Mouse (Mus musculus): ENCODE measurements around the gene Fto.

The Fto gene

DNA sequence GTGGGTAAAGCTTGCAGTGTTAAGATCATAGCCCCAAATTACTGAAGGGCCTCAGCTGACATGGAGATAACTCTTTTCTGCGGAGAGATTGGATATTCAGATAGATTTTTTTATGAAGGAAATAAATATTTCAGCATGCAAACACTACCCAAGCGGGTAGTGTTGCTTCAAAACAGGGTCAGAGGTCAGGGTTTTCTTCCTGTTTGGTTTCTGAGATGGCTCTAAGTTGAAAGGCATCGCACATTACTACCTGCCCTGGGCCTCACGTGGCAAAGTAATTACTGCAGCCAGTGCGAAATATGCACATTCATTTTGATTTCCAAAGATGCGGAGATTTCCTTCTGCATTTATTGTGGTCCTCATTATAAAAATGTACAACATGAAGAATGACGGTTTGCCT is 249.3 kb downstream of the Fto start:
- DNase-seq (ENCODE audit: low spot score): no peak

DNA sequence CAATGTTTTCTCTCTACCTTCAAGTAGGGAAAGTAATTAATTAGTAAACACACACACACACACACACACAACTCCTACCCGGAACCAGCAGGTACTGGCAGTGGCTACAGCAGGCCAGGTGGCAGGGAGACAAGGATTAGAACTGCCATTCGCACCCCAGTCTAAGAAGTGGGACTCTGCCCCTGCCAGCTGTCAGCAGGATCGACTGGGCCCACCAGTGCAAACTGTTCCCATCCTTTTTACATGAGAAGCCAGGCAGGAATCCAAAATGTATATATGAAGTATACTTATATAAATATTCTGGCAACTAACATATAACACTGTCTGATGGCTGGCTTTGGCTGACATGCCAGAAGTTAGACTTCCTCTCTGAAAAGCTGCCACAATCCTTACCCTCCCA is 250.0 kb downstream of the Fto start:
- no peak for DNase-seq (ENCODE audit: low spot score)

DNA sequence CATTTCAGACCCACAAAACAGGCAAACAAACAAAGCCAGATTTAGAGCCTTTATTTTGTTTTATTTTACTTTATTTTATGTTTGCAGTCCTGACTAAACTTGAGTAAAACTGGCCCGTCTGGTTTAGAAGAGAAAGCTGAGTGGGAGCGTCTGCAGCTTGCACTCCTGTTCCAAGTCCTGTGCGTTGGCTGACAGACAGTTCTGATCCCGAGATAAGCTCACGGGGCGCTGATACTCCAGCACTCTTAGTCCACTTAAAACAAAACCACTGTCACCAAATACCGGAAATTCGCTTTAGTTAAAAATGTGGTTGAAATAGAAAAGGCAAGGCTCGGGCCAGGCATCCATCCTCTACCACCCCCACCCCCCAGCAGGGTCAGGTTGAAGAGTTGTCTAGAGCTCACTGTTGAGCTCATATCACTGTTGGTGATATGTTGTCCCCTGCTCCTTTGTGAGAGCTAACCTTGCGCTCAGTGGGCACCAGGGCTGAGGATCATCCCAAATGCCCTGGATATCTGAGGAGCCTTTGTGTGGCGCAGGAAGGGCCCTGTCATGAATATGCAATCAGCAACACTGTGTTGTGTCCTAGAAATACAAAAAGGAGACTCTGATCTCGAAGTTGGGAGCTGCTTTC is 252.7 kb downstream of the Fto start:
- DNase-seq (ENCODE audit: low spot score): no peak

DNA sequence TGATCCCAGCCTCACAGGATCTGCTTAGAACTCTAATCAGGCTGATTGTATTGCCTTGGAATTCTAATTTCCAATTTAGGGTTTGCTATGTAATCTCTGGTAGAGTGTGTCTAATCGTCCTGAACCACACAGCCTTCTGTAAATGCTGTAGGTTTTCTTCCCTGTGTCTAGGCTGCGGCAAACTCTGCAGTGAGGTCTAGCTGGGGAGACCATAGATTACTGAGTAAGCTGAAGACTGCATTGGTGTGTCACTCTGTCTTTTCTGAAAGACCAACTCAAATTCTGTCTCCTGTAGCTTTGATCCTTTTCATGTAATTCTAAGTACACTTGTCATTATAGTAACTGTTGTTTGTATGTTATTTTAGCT is 253.2 kb downstream of the Fto start:
- no peak for DNase-seq (ENCODE audit: low spot score)

DNA sequence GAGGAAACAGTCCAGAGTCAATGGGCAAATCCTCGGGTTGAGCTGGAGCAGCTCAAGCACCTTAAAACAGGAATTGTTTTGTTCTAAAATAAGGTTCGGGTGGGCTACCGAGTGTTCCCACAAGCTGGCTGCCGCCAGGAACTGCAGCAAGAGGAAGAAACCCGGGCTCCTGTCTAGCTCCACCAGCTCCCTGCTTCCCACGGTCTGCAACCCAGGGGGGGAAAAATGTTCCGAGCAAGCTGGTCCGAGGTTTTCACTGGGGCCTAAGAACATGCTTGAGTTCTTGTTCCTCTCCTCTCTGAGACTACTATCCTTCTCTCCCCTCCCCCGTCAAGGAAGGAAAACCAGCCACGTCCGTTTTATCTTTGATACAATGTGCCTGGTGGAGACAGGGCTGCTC is 256.5 kb downstream of the Fto start:
- no peak for DNase-seq (ENCODE audit: low spot score)

DNA sequence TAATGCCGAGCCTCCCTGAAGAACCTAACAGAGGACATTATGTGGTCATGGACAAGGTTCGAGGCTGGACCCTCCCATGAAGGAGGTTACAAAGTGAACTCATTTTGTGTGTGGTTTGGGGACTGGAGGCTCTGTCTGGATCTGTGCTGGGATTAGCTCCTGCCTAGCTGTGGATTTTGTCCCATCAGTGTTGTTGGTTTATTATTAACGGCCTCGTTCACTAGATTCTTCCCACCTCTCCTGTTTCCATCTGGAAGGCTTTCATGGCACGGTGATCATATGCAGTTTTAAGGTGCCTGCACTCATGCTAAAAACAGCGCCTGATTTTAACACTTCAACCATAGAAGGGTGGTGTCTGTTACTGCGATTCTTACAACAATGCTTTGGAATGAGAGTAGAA is 257.5 kb downstream of the Fto start:
- no peak for DNase-seq (ENCODE audit: low spot score)

DNA sequence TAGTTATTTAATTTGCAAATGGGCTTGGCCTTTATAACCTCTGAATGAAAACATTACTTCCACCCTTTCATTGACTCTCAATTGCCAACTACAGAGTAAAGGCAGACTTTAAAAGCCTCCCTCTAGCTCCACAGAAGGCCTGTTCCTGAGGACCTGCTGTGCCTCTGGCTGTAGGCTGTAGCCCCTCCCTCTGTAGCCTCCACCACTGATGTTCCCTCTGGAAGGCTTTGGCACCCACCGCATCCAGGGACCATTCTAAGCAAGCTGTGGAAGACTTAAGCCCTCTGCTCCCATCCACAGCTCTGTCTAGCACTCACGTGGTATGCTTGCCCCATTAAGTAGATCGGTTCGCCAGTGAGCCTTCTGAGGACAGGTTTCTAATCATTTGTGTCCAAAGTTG is 258.7 kb downstream of the Fto start:
- DNase-seq (ENCODE audit: low spot score): no peak

DNA sequence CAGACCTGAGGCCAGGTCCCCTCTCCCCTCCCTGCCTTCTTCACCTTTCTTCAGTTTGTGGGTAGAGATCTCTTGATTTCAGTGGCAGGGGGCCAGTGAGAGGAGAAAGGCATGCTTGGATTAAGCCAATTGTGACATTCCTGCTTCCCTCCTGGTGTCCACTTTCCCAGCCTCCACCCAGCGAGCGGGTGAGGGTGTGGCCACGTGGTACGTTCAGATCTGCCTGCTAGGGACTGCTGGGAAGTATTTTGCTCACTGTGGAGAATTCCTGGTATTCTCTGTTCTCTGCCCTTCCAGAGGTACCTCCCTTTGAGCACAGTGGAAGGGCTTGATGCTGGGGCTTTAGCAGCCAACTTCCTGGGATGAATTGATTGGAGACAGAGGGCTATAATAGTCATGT is 259.3 kb downstream of the Fto start:
- DNase-seq (ENCODE audit: low spot score): no peak

DNA sequence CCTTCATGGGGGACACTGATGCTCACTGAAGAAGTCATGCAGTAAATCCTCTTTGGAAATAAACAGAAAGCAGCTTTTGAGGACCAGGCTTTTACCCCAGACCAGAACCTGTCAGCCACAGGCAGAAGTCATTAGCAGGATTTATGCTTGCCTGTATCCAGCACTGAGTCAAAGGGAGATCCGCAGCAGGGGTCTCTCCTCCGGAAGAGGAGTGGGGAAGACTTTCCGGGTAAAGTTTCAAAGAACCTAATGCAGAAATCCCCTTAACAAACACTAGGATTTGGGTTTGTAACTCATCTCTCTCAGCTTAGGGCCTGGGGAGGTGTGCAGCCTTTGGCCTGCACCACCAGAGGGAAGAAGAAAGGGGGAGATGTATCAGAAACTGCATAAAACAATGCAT is 262.3 kb downstream of the Fto start:
- DNase-seq (ENCODE audit: low spot score): no peak

DNA sequence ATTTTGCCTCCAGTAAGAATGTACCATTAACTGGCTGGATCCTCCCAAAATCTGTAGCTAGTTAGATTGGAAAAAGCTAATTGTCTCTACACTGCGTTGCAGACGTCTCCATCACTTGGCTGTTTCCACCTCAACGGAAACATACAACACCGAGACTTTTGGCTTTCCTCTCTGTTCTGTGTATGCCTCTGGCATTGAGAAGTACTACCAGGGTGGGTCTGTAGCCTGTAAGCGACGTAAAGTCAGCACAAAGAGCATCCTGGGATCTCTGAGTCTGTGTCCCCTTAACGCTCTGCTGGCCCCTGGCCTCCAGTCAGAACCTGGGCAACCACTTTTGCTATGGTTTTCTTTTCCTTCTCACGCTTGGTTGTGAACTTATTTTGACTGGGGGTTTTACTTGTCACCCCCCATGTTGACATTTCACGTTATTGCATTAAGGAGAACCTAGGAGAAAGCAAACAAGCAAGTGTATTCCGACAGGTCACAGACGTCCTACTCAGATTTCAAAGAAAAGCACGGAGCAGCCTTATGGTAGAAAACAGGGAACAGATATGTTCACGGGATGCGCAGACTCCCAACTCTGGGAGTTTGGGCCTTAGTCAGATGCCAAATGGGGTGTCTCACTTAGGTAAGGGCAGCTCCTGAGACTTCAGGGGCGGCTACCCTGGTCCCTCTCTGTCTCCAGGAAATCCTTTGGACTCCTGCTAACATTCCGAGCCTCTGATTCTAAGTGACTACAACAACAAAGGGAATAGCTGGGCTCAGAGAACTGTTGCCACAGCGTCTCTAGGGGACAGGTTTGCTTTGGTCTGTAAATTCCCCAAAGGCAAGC is 263.0 kb downstream of the Fto start:
- DNase-seq (ENCODE audit: low spot score): no peak

DNA sequence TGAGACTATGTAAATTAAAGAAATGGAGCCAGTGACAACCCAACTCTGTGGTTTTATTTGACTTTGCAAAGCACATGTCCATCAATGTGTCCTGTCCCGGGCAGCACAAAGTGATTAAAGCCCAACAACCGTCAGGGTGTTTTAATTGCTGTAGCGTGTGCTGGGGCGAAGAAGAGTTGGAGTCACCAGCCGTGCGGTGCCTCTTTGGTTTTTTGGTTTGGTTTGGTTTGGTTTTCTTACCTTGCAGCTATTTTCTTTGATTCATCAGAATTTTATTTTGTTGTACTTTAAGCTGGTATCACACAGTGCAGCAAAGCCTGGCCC is 263.6 kb downstream of the Fto start:
- DNase-seq (ENCODE audit: low spot score): no peak

DNA sequence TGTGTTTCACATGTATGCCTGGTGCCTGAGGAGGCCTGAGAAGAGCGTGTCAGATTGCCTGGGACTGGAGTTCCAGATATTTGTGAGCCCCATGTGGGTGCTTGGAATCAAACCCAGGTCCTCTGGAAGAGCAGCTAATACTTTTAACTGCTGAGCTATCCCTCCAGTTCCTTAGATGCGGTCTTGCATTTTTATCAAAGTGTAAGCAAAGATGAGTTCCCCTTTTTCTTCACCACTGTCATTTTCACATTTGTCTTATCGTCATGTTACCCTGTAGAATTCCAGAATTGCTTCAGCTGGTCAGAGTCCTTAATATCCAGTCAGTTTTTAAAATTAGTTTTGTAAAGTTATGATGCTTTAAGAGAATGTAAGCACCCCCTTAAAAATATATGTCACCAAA is 264.3 kb downstream of the Fto start:
- DNase-seq (ENCODE audit: low spot score): no peak

DNA sequence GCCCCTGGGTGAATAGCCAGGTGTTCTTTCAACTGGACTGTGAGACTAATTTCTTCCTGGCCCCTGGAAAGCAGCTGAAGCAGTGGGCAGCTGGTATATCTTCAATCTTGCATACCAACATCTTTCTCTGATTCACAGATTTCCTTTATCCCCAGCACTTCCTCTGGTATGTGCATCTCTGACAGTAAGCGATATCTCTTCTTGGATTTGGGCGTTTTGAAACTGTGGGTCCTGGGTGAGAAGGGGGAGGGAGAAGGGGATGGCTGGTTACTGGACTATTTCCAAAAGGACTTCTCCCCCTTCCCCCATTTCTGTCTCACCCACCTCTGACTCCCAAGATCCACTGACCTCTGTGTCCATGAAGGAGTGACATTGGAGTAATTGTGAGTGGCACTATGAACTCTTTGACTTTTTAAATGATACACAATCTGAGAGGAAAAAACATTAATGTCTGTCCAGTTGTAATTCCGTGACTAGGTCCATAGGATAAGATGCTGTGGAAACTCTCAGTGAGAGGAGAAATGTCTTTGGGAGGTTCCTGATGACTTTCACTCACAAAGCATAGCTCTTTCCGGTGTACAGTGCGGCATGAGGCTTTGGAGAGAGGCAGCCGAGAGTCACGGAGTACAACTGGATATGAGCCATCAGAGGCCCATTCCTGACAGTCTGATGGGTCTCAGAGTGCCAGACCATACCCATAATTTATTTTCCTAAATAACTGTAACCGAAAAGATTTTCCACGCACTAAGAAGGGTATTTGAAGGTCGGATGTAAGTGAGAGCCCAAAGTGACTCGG is 271.5 kb downstream of the Fto start:
- DNase-seq (ENCODE audit: low spot score): no peak

DNA sequence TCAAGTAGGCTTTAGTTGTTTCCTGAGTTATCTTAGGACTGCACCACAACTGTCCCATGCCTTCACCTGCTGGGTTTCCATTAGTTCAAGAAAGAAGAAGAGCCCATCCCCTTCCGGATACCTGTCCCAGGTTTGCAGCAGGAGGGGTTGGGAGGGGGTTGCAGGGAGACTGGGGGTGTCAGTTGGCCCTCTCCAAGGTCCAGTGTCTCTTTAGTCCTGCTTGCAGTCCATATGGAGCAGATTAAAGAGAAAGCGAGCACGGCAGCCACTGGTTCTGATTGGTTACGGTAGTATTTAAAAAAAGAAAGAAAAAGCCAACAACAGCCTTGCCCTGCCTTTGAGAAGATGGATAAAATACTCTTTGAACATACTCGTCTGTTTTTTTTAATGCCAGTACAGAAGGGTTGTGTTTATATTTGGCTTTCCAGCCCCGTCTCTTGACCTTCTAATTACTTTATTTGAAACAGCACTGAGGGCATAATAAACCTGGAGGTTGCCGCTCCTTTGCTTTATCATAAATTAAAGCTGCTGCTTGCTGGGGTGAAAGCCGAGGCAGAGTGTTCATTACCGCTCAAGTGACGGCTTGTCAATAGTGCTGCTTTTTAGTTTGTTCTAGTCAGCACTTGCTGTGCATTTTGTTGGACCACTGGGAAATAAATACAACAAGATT is 279.2 kb downstream of the Fto start:
- DNase-seq (ENCODE audit: low spot score): no peak

DNA sequence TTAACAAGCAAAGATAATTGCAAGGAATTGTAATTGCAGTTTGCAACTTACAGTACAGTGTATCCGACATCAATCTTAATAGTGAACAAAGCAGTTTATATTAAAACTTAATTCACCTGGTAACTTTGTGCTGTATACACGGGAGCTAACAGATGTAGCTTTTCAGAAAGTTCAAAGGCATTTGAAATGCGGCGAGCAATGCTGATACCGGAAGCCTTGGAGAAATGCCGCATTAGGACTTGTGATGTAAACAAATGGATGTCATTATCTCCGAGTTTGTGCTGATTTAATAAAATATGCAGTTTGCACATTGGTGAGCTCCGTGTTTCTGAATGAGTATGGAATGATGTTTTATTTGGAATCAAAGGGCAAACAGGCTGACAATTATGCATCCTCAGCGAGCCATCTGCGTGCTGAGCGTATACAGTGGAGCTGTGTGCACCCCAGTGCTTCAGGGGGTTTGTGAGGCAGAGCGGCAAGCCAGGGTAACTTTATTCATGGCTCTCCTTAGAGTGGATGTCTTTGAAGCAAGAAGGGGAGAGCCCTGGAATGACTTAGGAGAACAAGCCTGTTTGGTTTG is 280.0 kb downstream of the Fto start:
- no peak for DNase-seq (ENCODE audit: low spot score)

DNA sequence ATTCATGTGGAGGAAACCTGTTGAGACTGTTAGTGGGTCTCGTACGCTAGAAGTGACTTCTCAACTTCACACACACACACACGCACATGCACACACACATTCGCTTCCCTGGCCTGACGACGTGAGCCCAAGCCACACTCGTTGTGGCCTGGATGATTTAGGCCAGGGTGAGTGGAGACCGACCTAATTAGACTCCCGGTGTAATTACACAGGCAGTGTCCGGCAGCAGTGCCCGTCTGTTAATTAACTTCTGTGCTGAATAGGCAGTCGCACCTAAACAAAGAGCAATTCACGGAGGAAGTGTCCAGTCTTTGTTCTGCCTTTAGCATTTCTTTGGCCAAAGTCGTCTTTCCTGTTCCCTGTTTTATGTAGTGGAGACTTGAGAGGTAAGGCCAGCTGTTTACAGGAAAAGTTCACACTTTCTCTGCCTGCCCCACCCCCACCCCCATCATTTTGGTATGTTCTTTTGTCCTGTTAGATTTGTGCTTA is 286.1 kb downstream of the Fto start:
- DNase-seq (ENCODE audit: low spot score): no peak

DNA sequence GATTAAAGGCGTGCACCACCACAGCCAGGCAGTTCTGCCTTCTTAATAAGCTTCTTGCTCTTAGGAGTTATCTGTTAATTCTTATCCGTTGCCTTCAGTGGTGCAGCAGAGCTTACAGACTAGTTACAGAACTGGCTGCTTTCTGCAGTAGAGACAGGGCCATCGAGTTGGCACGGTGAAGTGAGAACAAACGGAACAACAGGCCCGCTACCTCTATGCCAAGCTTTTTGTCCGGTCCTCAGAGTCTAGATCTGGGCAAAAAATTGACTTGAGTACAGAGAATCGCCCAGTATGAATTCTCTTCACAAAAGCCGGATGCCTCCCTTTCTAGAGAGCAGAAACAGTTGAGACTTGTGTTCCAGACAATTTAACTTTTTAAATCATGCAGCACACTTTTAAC is 290.4 kb downstream of the Fto start:
- no peak for DNase-seq (ENCODE audit: low spot score)

DNA sequence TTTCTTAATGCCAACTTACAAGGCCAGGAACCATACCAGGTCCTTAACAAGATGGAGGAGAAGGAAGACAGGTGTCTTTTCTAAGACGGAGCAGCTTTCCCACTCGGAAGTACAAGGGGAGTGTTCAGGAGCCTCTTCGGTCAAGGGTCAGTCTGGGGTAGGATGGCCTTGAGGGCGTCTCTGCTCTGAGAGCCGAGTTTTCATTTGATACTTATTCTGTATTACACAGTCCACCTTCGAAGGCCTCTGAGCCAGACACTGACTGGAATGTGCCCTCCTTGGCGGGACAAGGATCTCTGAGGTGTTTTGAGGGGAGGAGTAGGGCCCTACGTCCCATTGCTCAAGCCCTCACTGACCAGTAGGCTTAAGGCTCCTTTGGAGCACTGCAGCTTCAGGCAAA is 292.6 kb downstream of the Fto start:
- no peak for DNase-seq (ENCODE audit: low spot score)

DNA sequence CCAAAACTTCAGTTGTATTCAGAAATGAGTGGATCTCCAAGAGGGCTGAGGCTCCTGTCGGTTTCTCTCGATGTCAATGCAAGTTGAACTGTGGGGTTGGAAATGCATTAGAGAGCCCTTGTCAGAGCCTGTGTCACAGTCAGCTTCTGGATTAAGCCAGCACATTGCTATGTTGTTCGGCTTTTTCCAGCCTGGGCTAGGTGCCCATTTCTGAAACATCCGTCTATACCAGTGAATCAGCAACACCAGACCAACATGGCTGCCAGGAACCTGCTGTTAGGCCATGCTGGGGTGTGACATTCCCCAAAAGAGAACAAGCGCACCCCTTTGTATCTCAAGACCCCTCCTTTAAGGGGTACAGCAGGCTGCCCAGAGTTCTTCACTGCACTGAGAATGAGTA is 293.8 kb downstream of the Fto start:
- peak; percentile 63 for DNase-seq (ENCODE audit: low spot score)

DNA sequence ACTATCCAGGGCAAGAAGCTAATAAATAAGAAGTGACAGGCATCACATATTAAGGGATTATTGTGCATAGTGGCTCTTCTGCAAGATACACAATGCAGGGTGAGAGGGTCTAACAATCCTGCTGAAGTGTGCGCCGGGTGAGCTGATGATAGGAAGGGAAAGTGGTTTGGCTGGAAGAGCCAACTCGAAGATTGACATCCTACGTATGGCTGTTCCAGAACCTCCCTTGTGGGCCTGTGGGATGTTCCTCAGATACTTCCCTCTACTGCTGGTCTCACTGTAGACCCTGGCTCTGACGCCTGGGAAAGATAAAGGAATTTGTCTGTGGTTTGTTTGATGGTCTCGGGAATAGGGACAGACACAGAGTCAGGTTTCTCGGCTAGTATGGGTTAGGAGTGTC is 297.9 kb downstream of the Fto start:
- DNase-seq (ENCODE audit: low spot score): no peak

DNA sequence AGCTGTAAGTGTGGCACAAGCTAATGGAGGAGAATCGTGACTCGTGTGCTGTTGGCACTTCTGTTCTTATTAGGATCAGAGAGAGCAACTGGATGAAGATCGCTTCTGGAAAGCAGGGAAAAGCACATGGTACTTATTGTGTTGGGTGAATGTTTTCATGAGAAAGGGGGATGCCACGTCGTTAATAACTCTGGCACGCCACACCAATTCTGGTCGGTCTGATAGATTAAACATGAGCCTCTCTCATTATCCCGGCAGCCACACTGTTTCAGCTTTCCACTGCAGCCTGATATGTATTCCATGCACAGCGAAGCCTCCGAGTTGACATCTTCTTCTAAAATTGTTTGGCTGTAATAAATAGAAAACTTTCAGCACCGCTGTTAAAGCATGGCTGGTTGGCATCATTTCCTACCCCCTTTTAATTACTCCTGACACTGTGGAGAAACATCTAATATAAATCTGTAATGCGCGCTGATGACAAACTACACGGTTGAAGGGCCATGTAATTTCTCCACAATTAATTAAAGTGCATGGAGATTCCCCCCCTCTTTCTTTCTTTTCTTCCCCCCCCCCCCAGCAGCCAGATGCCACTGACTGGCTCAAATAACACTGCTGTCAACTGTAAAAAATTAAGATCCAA is 298.5 kb downstream of the Fto start:
- DNase-seq (ENCODE audit: low spot score): no peak

Measured in adipocyte (in vitro differentiated cells).